Mouse (Mus musculus) ES-Bruce4 (cell line): ENCODE data around the gene Pnpla2. TPM values are rescaled to one million over a fixed set of nuclear protein-coding genes. Genes with fewer than 3 reads are reported as not detected.

Experiments
- H3K27ac ChIP-seq: 2 replicates; pipeline ENCODE4 v1.5.1; 2012; ENCODE audit warnings: low read length, inconsistent platforms; ENCODE audit not compliant: insufficient read depth
- H3K27me3 ChIP-seq: 2 replicates; pipeline ENCODE4 v1.6.1; 2012; ENCODE audit warnings: mild to moderate bottlenecking, low read length, inconsistent platforms; ENCODE audit not compliant: control insufficient read depth, poor library complexity, insufficient read depth, severe bottlenecking
- H3K36me3 ChIP-seq: 2 replicates; pipeline ENCODE4 v1.6.1; 2012; ENCODE audit warnings: inconsistent platforms, mild to moderate bottlenecking, low read length, moderate library complexity; ENCODE audit not compliant: control insufficient read depth, poor library complexity, insufficient read depth, severe bottlenecking
- H3K4me1 ChIP-seq: one replicate; pipeline ENCODE4 v1.8.1; 2011; ENCODE audit warnings: low read length; ENCODE audit not compliant: control insufficient read depth, insufficient read depth
- H3K4me3 ChIP-seq: 2 replicates; pipeline ENCODE4 v1.5.1; 2011; ENCODE audit warnings: low read depth, mild to moderate bottlenecking, low read length
- H3K9ac ChIP-seq: 2 replicates; pipeline ENCODE4 v1.6.1; 2012; ENCODE audit warnings: low read depth, mild to moderate bottlenecking, inconsistent platforms; ENCODE audit not compliant: poor library complexity, severe bottlenecking
- H3K9me3 ChIP-seq: replicated peaks from 2 replicates; pipeline ENCODE4 v1.6.1; 2012; ENCODE audit warnings: mild to moderate bottlenecking, low read length, inconsistent platforms; ENCODE audit not compliant: control insufficient read depth, poor library complexity, insufficient read depth, severe bottlenecking
- CTCF ChIP-seq: IDR thresholded peaks from one replicate; pipeline ENCODE4 v1.8.1; 2011; ENCODE audit warnings: low read depth, low read length
- EP300 ChIP-seq: IDR thresholded peaks from 2 replicates; pipeline ENCODE4 v1.6.1; 2011; ENCODE audit warnings: low read depth, low read length; ENCODE audit not compliant: insufficient read depth
- POLR2A ChIP-seq: IDR thresholded peaks from one replicate; pipeline ENCODE4 v1.8.1; 2011; ENCODE audit warnings: low read length; ENCODE audit not compliant: insufficient read depth
- polyA plus RNA-seq: library from polyadenylated mRNA; stranded (reverse); fragments of >200 nt; gene quantifications from 2 replicates; pipeline ENCODE4 v1.2.4, GENCODE M21; 2011; ENCODE audit warnings: low read depth; ENCODE audit not compliant: missing spikeins, insufficient read depth, insufficient read length

The Pnpla2 gene
- polyA plus RNA-seq, 1 experiment = 33.3 TPM

- no peak overlapping the region for H3K9ac ChIP-seq
- H3K27ac ChIP-seq = no peak overlapping the region
- H3K4me1 ChIP-seq = peaks cover 1% of the 10 kb centered on the region
- TF ChIP-seq EP300 = no peak
- no peak for TF ChIP-seq CTCF
- no peak for TF ChIP-seq POLR2A
- H3K27me3 ChIP-seq = no peaks in the 10 kb centered on the region
- H3K4me3 ChIP-seq = no peak overlapping the region
- no peaks in the 10 kb centered on the region for H3K9me3 ChIP-seq
- no peaks in the 10 kb centered on the region for H3K36me3 ChIP-seq
Observed at GRCm38 (mm10) chr7:141430585-141431240, 24.3 kb upstream of the Pnpla2 start.

GRCm38 (mm10) chr7:141431434-141432185, 23.4 kb upstream of the Pnpla2 start:
- no peak for TF ChIP-seq POLR2A
- no peak for TF ChIP-seq CTCF
- no peak for TF ChIP-seq EP300
- Histone ChIP-seq H3K4me3 (no peak overlapping the region), H3K36me3 (no peaks in the 10 kb centered on the region), H3K9ac (no peak overlapping the region), H3K27ac (no peak overlapping the region), H3K4me1 (peaks cover 2% of the 10 kb centered on the region), H3K27me3 (no peaks in the 10 kb centered on the region), H3K9me3 (no peaks in the 10 kb centered on the region)

GRCm38 (mm10) chr7:141432186-141432611, 22.8 kb upstream of the Pnpla2 start:
- no peak overlapping the region for H3K9ac ChIP-seq
- H3K9me3 ChIP-seq = no peaks in the 10 kb centered on the region
- H3K4me3 ChIP-seq = no peak overlapping the region
- H3K36me3 ChIP-seq = no peaks in the 10 kb centered on the region
- no peak overlapping the region for H3K27ac ChIP-seq
- TF ChIP-seq CTCF (no peak), POLR2A (no peak), EP300 (no peak)
- H3K27me3 ChIP-seq = no peaks in the 10 kb centered on the region
- peaks cover 2% of the 10 kb centered on the region for H3K4me1 ChIP-seq

- Histone ChIP-seq H3K9me3 (no peaks in the 10 kb centered on the region), H3K36me3 (peaks cover under 1% of the 10 kb centered on the region; the same call in 1 of the 2 replicates), H3K27ac (no peak overlapping the region), H3K9ac (no peak overlapping the region), H3K4me3 (no peak overlapping the region), H3K4me1 (peaks cover 2% of the 10 kb centered on the region), H3K27me3 (no peaks in the 10 kb centered on the region)
- TF ChIP-seq POLR2A (no peak), EP300 (no peak), CTCF (no peak)
Observed at GRCm38 (mm10) chr7:141432741-141433516, 22.1 kb upstream of the Pnpla2 start.

- H3K27me3 ChIP-seq = no peaks in the 10 kb centered on the region
- H3K9ac ChIP-seq = no peak overlapping the region
- peaks cover 9% of the 10 kb centered on the region for H3K36me3 ChIP-seq
- no peak overlapping the region for H3K4me3 ChIP-seq
- H3K9me3 ChIP-seq = no peaks in the 10 kb centered on the region
- H3K27ac ChIP-seq = no peak overlapping the region
- H3K4me1 ChIP-seq = peaks cover 2% of the 10 kb centered on the region
- TF ChIP-seq CTCF (no peak), POLR2A (no peak), EP300 (no peak)
Observed at GRCm38 (mm10) chr7:141433517-141434400, 21.2 kb upstream of the Pnpla2 start.
